Mouse (Mus musculus) liver, adult 2 months (tissue): Measurements from ENCODE around the gene Tssc4.

Experiments
- CTCF ChIP-seq: fragments of 200-500 bp; IDR thresholded peaks from 2 replicates; pipeline ENCODE4 v1.5.1; 2011; ENCODE audit warnings: low read depth, low read length, control low read depth
- POLR2A ChIP-seq: fragments of 200-500 bp; IDR thresholded peaks from 2 replicates; pipeline ENCODE4 v1.6.1; 2011; ENCODE audit warnings: low read length, control low read depth; ENCODE audit not compliant: insufficient read depth; ENCODE audit errors: extremely low read depth

DNA sequence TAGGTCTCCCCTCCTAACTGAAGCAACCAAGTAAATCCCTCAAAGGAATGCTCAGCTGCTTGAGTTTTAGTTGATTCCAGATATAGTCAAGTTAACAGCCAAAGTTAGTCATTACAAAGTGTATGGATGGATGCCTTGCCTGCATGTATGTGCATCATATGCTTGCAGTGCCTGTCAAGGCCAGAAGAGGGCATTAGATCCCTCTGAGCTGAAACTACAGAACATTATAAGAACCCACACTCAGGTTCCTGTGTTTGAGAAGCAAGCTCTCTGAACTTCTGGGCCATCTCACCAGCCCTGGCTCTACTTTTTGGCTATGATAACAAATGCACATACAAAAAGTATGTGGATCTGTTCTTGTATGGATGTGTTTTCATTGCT, 24.2 kb upstream of the Tssc4 start:
- TF ChIP-seq POLR2A (no peak), CTCF (no peak)
